Mouse (Mus musculus) gastrocnemius, adult 18-20 months (tissue): ENCODE results near the gene Slc2a3. TPM values are rescaled to one million over a fixed set of nuclear protein-coding genes. Genes with fewer than 3 reads are reported as not detected.
"Not testable (repeated sequence)": the region's sequence is repeated elsewhere in the genome, so short reads cannot be mapped to it uniquely, and the experiment has no call there.

Source experiments
- DNase-seq: peaks from one replicate; pipeline ENCODE4 v3.0.0; 2021; ENCODE audit warnings: low spot score
- microRNA-seq: library from miRNA; unstranded; fragments of <30 nt; microRNA quantifications from one replicate; pipeline ENCODE4 v1.2.0, GENCODE M21; 2021
- total RNA-seq, 2 experiments: library from RNA; stranded (reverse); gene quantifications; 2 replicates each; pipeline ENCODE4 v1.2.3; 2021

Gene Slc2a3
- total RNA-seq, 2 experiments from 2014 or later, result 5.0 to 7.1 TPM

DNA sequence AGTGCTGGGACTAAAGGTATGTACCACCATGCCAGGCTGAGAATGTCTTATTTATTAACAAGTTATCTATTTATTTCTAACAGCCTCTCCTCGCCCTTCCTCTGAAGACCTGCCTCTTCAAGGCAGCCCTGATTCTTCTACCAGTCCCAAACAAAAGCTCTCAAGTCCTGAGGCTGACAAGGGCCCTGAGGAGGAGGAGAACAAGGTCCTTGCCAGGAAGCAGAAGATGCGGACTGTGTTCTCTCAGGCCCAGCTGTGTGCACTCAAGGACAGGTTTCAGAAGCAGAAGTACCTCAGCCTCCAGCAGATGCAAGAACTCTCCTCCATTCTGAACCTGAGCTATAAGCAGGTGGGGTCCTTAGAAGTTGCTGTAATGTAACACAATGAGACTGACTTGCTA lies 90.0 kb downstream of the Slc2a3 start:
- no peak for DNase-seq

- DNase-seq, result no peak
Observed at GRCm38 (mm10) chr6:122708826-122709225, 92.6 kb downstream of the Slc2a3 start.

DNA sequence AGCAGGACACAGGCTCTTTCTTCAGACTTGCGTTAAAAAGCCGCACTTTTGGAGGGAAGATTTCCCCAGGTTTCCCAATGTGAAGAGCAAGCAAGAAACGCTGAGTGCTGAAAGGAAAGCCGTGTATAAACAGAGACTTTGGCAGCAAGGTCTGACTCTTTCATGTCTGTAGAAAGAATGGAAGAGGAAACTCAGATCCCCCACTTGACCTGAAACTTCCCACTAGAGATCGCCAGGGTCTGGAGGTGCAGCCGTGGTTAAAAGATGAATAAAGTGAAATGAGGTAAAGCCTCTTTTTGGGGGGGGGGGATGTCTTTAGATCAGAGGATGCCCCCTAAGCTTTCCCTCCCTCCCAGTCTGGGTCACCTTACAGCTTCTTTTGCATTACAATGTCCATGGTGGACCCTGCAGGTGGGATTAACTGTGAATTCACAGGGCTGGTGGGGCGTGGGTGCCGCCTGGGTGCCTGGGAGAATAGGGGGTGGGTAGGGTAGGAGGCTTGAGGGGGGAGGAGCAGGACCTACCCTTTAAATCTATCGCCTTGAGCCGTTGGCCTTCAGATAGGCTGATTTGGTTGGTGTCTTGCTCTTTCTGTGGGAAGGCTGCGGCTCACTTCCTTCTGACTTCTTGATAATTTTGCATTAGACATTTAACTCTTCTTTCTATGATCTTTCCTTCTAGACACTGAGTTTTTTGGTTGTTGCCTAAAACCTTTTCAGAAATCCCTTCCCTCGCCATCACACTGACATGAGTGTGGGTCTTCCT lies 94.2 kb downstream of the Slc2a3 start, which contains the start of gene Nanog:
Gene Nanog, plus strand, starts transcription at position 454 of the 765 bp plus-strand sequence.
- no peak for DNase-seq

DNA sequence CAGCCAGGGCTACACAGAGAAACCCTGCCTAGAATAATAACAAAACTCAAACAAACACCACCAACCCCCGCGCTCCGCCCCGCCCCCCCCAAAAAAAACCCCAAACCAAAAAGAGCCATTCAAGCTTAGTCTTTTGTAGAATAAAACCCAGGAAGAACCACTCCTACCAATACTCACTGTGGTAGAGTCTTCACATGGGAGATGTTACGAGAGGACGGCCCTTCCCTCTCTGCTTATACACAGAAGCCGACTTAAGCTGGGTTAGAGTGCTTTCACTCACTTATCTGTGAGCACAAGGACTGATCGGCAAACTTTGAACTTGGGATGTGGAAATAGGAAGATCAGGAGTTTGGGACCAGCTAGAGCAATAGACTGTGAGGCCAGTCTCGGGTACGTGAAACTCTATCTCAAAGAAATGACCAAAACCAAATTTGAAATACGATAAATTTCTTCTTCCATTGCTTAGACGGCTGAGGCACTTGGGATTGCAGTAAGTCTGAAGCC lies 95.1 kb downstream of the Slc2a3 start:
- no peak for DNase-seq

GRCm38 (mm10) chr6:122703706-122704105 lies 97.7 kb downstream of the Slc2a3 start:
- no peak for DNase-seq

GRCm38 (mm10) chr6:122703251-122703650 lies 98.2 kb downstream of the Slc2a3 start:
- DNase-seq, result no peak

DNA sequence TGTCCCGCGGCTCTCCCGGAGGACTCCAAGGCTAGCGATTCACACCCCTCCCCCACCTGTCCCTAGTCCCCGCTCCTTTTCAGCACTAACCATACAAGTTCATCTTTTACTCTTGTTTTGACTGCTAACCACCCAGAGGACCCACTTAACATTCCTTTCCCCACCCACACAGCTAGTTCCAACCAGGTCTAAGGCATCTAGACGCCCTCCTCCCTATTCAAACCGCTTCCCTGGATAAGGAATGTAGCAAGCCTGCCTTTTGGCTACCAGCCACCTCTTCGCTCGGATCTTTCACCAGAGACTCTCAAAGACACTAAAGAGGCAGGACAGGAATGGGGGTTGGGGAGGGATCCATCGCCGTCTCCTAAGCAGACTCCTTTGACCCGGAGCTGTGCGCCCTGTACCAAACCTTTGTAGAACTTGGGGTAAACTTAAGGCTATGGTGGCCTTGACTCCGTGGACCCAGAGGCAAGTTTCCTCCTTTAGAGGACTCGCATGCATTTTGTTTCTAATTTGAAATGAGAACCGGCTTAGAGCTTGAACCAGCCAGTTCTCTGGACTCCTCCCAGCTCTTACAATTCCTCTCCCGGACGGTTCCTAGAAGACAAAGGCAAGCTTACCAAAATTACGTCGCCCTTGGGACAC lies 98.8 kb downstream of the Slc2a3 start:
- DNase-seq, result peak; percentile 21

DNA sequence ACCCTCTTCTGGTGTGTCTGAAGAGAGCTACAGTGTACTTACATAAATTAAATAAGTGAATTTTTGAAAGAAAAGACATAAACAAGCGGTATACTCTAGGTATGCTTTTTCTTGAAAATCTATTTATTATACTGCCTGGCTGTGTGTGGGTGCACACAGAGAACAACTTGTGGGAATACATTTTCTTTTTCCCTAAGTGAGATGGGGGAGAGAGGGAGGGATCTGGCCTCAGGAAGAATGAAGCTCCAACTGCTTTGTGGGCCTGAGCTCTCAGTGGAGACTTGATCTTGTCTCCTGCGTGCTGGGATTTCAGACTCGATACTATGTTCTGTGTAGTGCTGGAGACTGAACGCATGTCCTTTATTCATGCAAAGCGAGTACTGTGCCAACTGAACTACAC lies 99.6 kb downstream of the Slc2a3 start:
- no peak for DNase-seq

DNA sequence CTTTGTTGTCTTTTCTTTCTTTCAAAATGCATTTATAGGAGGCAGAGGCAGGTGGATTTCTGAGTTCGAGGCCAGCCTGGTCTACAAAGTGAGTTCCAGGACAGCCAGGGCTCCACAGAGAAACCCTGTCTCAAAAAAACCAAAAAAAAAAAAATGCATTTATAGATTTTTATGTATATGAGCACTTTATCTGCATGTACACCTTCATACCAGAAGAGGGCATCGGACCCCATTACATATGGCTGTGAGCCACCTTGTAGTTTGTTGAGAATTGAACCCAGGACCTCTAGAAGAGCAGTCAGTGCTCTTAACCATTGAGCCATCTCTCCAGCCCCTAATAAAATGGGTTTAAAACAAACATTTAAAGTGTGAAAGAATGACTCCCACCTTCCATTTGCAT lies 101.8 kb downstream of the Slc2a3 start:
- not testable (repeated sequence) for DNase-seq

- DNase-seq, result no peak
Observed at GRCm38 (mm10) chr6:122695398-122695797, 106.0 kb downstream of the Slc2a3 start.

DNA sequence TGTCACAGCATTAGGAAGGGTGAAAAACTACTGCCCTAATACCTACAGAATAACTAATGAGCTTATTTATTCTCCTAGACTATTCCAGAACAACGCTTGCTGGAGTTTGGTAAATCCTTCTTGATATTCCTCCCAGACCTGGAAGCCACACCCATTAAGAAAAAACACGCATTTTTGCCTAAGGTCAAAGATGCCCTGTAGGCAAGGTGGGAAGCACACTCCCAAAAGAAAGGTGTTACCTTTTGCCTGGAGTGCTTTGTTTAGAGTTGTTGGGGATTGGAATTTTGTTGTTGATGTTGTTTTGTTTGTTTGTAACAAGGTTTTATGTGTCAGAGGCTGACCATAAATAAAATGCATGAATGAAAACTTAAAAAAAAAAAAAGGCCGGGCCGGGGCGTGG lies 111.4 kb downstream of the Slc2a3 start:
- DNase-seq, result no peak

DNA sequence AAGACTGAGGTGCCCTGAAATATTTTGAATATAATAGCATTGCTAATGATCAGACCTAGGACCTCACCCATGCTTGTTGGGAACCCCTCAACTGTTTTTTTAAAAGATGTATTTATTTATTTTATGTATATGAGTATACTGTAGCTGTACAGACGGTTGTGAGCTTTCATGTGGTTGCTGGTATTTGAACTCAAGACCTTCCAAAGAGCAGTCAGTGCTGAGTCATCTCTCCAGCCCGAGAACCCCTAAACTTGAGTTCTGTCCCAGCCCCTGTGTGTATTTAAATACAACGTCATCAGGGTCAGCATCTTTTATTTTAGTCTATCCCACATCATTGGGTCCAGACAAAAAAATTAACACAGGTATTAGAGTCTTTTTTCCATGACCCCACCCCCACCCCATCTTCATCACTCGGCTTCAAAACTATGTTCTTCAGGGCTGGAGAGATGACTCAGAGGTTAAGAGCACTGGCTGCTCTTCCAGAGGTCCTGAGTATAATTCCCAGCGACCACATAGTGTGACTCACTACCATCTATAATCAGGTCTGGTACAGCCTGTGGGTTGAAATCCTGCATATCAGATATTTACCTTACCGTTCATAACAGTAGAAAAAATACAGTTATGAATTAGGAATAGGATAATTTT lies 111.9 kb downstream of the Slc2a3 start:
- DNase-seq, result no peak

GRCm38 (mm10) chr6:122686709-122687108 lies 114.7 kb downstream of the Slc2a3 start:
- no peak for DNase-seq

- DNase-seq, result no peak
Observed at GRCm38 (mm10) chr6:122682646-122683045, 118.8 kb downstream of the Slc2a3 start.

Small RNA genes lying within 50 kb of the gene (microRNA-seq; reads per million reads assigned to microRNA genes)
- gene Mir7231, result not detected

Other genes with a start within 250 kb of the Slc2a3 start
- gene Aicda, start 247.8 kb downstream of the Slc2a3 start, total RNA-seq, result not detected
- gene Apobec1, start 199.2 kb downstream of the Slc2a3 start, total RNA-seq, result 1 to 10 TPM in 1 of 2 experiments, under 1 TPM in 1; 0.80 to 1.1 TPM
- not detected for gene Gdf3, start 191.6 kb downstream of the Slc2a3 start, total RNA-seq
- gene Dppa3, start 175.2 kb downstream of the Slc2a3 start, total RNA-seq, result not detected
- gene Nanog, start 94.2 kb downstream of the Slc2a3 start, total RNA-seq, result not detected
- gene Foxj2, start 18.3 kb upstream of the Slc2a3 start, total RNA-seq, result 10 to 100 TPM; 26.2 to 29.3 TPM
- gene C3ar1, start 54.5 kb upstream of the Slc2a3 start, total RNA-seq, result under 1 TPM; 0.34 to 0.62 TPM
- 10 to 100 TPM; 11.8 to 16.8 TPM for gene Necap1, start 72.8 kb upstream of the Slc2a3 start, total RNA-seq
- gene Clec4a1, start 120.2 kb upstream of the Slc2a3 start, total RNA-seq, result 1 to 10 TPM; 1.2 to 1.5 TPM
- under 1 TPM; 0.81 to 0.89 TPM for gene Clec4a3, start 150.9 kb upstream of the Slc2a3 start, total RNA-seq
- not detected for gene Clec4a4, start 188.7 kb upstream of the Slc2a3 start, total RNA-seq
- gene Clec4b1, start 248.3 kb upstream of the Slc2a3 start, total RNA-seq, result not detected